Mouse (Mus musculus): ENCODE data around the gene Maml3.
A peak's percentile ranks its signal among the peaks of the same experiment; 100 is the strongest.

Gene Maml3

GRCm38 (mm10) chr3:51830821-51831429 is 274.0 kb downstream of the Maml3 start:
- no peak for DNase-seq (ENCODE audit: low spot score in 2 of 2)

GRCm38 (mm10) chr3:51825530-51825929 is 279.3 kb downstream of the Maml3 start:
- no peak for DNase-seq (ENCODE audit: low spot score in 2 of 2)

- peak in 1 of 2 experiments; percentile 24 for DNase-seq (ENCODE audit: low spot score in 2 of 2)
Observed at GRCm38 (mm10) chr3:51824506-51824905, 280.4 kb downstream of the Maml3 start.

- no peak for DNase-seq (ENCODE audit: low spot score in 2 of 2)
Observed at GRCm38 (mm10) chr3:51821551-51821950, 283.3 kb downstream of the Maml3 start.

- no peak for DNase-seq (ENCODE audit: low spot score in 2 of 2)
Observed at GRCm38 (mm10) chr3:51819109-51819508, 285.8 kb downstream of the Maml3 start.

GRCm38 (mm10) chr3:51817919-51818318 is 287.0 kb downstream of the Maml3 start:
- DNase-seq (ENCODE audit: low spot score in 2 of 2): no peak

GRCm38 (mm10) chr3:51817329-51817728 is 287.5 kb downstream of the Maml3 start:
- no peak for DNase-seq (ENCODE audit: low spot score in 2 of 2)

- no peak for DNase-seq (ENCODE audit: low spot score in 2 of 2)
Observed at GRCm38 (mm10) chr3:51816517-51817285, 288.2 kb downstream of the Maml3 start.

GRCm38 (mm10) chr3:51814073-51814472 is 290.8 kb downstream of the Maml3 start:
- no peak for DNase-seq (ENCODE audit: low spot score in 2 of 2)

- DNase-seq (ENCODE audit: low spot score in 2 of 2): no peak
Observed at GRCm38 (mm10) chr3:51813186-51813585, 291.7 kb downstream of the Maml3 start.

GRCm38 (mm10) chr3:51810731-51811130 is 294.1 kb downstream of the Maml3 start:
- no peak for DNase-seq (ENCODE audit: low spot score in 2 of 2)

- DNase-seq (ENCODE audit: low spot score in 2 of 2): no peak
Observed at GRCm38 (mm10) chr3:51809822-51810221, 295.1 kb downstream of the Maml3 start.

- no peak for DNase-seq (ENCODE audit: low spot score in 2 of 2)
Observed at GRCm38 (mm10) chr3:51807981-51808870, 296.6 kb downstream of the Maml3 start.

- DNase-seq (ENCODE audit: low spot score in 2 of 2): no peak
Observed at GRCm38 (mm10) chr3:51805488-51806318, 299.2 kb downstream of the Maml3 start.

- no peak for DNase-seq (ENCODE audit: low spot score in 2 of 2)
Observed at GRCm38 (mm10) chr3:51803903-51804302, 301.0 kb downstream of the Maml3 start.

- DNase-seq (ENCODE audit: low spot score in 2 of 2): no peak
Observed at GRCm38 (mm10) chr3:51799650-51800049, 305.2 kb downstream of the Maml3 start.

- DNase-seq (ENCODE audit: low spot score in 2 of 2): no peak
Observed at GRCm38 (mm10) chr3:51796838-51797237, 308.0 kb downstream of the Maml3 start.

GRCm38 (mm10) chr3:51796219-51796828 is 308.6 kb downstream of the Maml3 start:
- DNase-seq (ENCODE audit: low spot score in 2 of 2): no peak

- DNase-seq (ENCODE audit: low spot score in 2 of 2): no peak
Observed at GRCm38 (mm10) chr3:51791542-51791941, 313.3 kb downstream of the Maml3 start.

- DNase-seq (ENCODE audit: low spot score in 2 of 2): no peak
Observed at GRCm38 (mm10) chr3:51789389-51789904, 315.4 kb downstream of the Maml3 start.
